In genomic region chr5:4023742-4024681, GRCm38 (mm10) we compare ENCODE assay signal across 10 mouse cellular contexts.
DNase-seq lines count a peak whose midpoint lies in the region; ATAC-seq and TF ChIP-seq lines count a peak whose summit lies in the region.
"Had no signal": no experiment of that assay in that cellular context is flagged by ENCODE, and none has a peak within 500 bp of the region (broad histone marks: within the 10 kb centered on the region; RNA-seq: fewer than 3 reads in every experiment).

No protein-coding gene starts in this region.

- DNase-seq in cerebellum, adult 11-12 months = peak; percentile 51
- peak; percentile 53 for DNase-seq in adrenal gland, adult 8-10 months
- DNase-seq in lung, postnatal 14 days = peak; percentile 23
- DNase-seq in left cerebral cortex, adult 2 months (ENCODE audit: extremely low spot score in 1 of 2, low spot score in 2 of 2) = no peak
- no peak for DNase-seq in layer of hippocampus, postnatal 10 days (ENCODE audit: low spot score in 2 of 2)

- peak overlapping the region; percentile 51 for H3K27ac ChIP-seq in embryonic fibroblast, embryonic 13.5 days (ENCODE audit: insufficient read depth, low read length)
- peak overlapping the region; percentile 58; the same call in 1 of the 2 replicates for H3K27ac ChIP-seq in intestine, embryonic 15.5 days
- no peak overlapping the region for H3K27ac ChIP-seq in left cerebral cortex, adult 2 months
- H3K27ac ChIP-seq: neural tube, embryonic 13.5 days had no signal

- no peaks in the 10 kb centered on the region for H3K27me3 ChIP-seq in intestine, embryonic 15.5 days (replicated peaks)
- H3K27me3 ChIP-seq: neural tube, embryonic 13.5 days had no signal

- H3K4me3 ChIP-seq in embryonic fibroblast, embryonic 13.5 days (ENCODE audit: insufficient read depth, low read length) = no peak overlapping the region
- H3K4me3 ChIP-seq in intestine, embryonic 15.5 days (replicated peaks) = no peak overlapping the region
- no peak overlapping the region for H3K4me3 ChIP-seq in left cerebral cortex, adult 2 months
- H3K4me3 ChIP-seq: erythroblast, embryonic 14.5 days; neural tube, embryonic 13.5 days had no signal

- H3K9ac ChIP-seq in intestine, embryonic 15.5 days = no peak overlapping the region
- H3K9ac ChIP-seq: neural tube, embryonic 13.5 days had no signal

- no peaks in the 10 kb centered on the region for H3K36me3 ChIP-seq in intestine, embryonic 15.5 days

- 0 out of 2 replicates have a peak overlapping the region, but pooled peaks have one; percentile 17 for H3K4me2 ChIP-seq in intestine, embryonic 15.5 days (replicated peaks)
- H3K4me2 ChIP-seq: neural tube, embryonic 13.5 days had no signal

- intact Hi-C loops in left cerebral cortex, adult 2 months (cut with DNase I) = no loop called here

- no peak for ATAC-seq in cerebellum, adult (ENCODE audit: insufficient number of reproducible peaks, low FRiP score, low TSS enrichment)
- ATAC-seq in intestine, embryonic 15.5 days = peak; percentile 46; the same call in 1 of the 2 replicates

- TF ChIP-seq CTCF in embryonic fibroblast, embryonic 13.5 days (IDR thresholded peaks at IDR 0.05; ENCODE audit: borderline replicate concordance, insufficient read depth, low read length) = no peak
- no peak for TF ChIP-seq CTCF in left cerebral cortex, adult 2 months (IDR thresholded peaks at IDR 0.05)

- 56% methylated on average over 16 of the region's 16 CpGs for WGBS in intestine, embryonic 15.5 days

- TF ChIP-seq POLR2A in embryonic fibroblast, embryonic 13.5 days (IDR thresholded peaks at IDR 0.05; ENCODE audit: low read depth, low read length) = no peak

- H3K4me1 ChIP-seq in embryonic fibroblast, embryonic 13.5 days (ENCODE audit: control insufficient read depth, insufficient read depth, low read length) = peaks cover 10% of the 10 kb centered on the region; the same call in 1 of the 2 replicates
- H3K4me1 ChIP-seq in intestine, embryonic 15.5 days (replicated peaks) = 0 out of 2 replicates have a peak, but pooled peaks cover 8% of the 10 kb centered on the region
- H3K4me1 ChIP-seq: neural tube, embryonic 13.5 days had no signal

- H3K9me3 ChIP-seq in intestine, embryonic 15.5 days = no peaks in the 10 kb centered on the region
- H3K9me3 ChIP-seq: neural tube, embryonic 13.5 days had no signal

Comparison
In these comparisons a context has a peak if more than half of its experiments do, and no peak if none do; other contexts are left out.
1. DNase-seq: peak in cerebellum, adult 11-12 months (single experiment), adrenal gland, adult 8-10 months (single experiment) and lung, postnatal 14 days (single experiment); none in left cerebral cortex, adult 2 months (0 of 2) and layer of hippocampus, postnatal 10 days (0 of 2).